Mouse (Mus musculus): ENCODE results near the gene Fgf3. TPM values are rescaled to one million over a fixed set of nuclear protein-coding genes. Genes with fewer than 3 reads are reported as not detected.

Gene Fgf3
- polyA plus RNA-seq (2012; ENCODE audit: insufficient read depth, insufficient read length, missing spikeins): not detected in 2 replicates

DNA sequence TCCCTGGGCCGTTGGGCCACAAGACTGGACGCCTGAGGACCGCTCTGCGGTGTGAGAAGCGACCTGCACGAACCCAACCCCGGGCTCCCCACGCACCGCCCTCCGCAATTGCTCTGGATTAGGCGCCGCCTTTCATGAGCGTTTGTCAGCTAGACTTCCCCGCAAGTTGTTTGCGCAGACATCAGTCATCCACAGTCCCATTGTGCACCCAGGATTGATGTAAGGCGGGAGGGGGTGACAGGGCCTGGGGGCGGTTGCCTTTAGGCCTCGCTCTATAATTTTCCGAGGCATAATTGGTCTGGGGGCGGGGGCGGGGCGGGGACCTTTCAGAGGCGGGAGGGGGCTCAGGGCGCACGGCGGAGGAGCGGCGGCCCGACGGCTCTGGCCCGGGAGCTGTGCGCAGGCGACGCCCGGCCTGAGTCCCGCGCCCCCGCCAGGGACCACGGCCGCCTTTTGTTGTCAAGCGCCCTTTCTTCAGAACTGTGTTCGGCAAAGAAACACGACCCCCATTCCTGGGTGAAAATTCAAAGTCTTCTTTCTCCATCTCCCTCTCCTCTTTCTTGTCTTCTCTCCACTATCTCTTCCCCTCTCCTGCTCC is at the start of gene Fgf3:
Fgf3 (plus strand) TSS at position 193 of the 598 bp plus-strand sequence.
- H3K4me1 ChIP-seq (ENCODE audit: control insufficient read depth, insufficient read depth, insufficient read length, low read length): no peaks in the 10 kb centered on the region
- H3K27ac ChIP-seq (replicated peaks; ENCODE audit: low read depth, low read length): no peak within 1 kb of the TSS
- peak within 1 kb of the TSS; percentile 22; the same call in 1 of the 2 replicates for H3K4me3 ChIP-seq (ENCODE audit: insufficient read depth, low read depth, low read length)

DNA sequence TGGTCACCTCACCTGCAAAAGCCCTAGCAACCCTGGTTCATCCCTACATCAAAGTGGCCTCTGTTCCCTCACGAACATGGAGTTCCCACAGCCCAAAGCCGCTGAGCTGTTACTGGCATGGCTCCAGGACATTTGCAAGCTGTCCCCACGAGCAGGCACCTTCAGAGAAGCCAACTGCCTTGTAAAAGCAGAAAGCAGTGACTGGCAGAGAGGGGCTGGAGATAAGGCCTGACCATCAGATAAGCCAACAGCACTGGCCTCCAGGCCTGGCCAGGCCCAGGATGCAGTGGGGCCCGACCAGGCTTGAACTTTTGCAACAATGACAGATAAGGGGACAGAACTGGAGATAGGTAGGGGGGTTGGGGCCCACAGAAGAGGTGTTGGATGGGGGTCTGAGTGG is 49.3 kb upstream of the Fgf3 start:
- no peak overlapping the region for H3K27ac ChIP-seq (replicated peaks; ENCODE audit: low read depth, low read length)
- H3K4me3 ChIP-seq (ENCODE audit: insufficient read depth, low read depth, low read length): no peak overlapping the region
- no peaks in the 10 kb centered on the region for H3K4me1 ChIP-seq (ENCODE audit: control insufficient read depth, insufficient read depth, insufficient read length, low read length)

DNA sequence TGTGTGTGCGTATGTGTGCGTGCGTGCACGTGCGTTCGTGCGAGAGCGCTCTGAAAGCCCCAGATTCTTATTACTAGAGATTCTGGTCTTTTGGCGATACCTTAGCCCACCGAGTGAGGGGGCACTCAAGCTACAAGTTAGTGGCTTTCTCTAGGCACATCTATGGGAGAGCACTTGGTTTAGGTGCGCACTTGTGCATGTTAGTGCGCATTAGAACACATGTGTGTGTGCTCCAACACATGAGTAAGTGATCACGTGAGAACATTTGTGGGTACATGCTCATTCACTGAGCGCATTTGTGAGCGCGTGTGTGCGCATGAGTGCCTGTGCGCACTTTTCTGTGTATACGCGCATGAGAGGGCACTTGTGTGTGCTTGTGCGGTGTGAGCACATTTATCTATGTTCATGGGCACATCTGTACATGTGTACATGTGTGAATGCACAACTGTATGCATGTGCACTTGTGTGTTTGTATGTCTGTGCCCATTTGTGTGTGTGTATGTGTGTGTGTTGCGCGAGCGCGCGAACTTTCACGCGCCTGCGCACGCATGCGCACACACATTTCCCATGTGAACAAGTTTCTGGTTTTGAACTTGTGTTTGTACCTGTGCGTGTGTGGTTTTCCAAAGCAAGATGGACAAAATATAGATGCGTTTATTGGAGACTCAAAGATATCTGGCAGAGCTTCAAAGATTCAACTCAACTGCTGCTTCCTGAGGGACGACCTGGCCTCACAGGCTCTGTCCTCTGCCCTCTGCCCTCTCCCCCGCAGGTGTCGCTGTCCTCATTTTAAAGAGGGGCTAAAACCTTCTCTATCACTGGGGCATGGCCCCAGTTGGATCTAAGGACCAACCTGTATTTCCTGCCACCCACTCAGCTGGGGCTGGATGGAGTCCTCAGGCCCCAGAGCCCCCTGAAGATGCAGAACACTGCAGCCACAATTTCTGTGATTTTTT is 48.0 kb upstream of the Fgf3 start:
- H3K27ac ChIP-seq (replicated peaks; ENCODE audit: low read depth, low read length): no peak overlapping the region
- H3K4me3 ChIP-seq (ENCODE audit: insufficient read depth, low read depth, low read length): no peak overlapping the region
- no peaks in the 10 kb centered on the region for H3K4me1 ChIP-seq (ENCODE audit: control insufficient read depth, insufficient read depth, insufficient read length, low read length)

DNA sequence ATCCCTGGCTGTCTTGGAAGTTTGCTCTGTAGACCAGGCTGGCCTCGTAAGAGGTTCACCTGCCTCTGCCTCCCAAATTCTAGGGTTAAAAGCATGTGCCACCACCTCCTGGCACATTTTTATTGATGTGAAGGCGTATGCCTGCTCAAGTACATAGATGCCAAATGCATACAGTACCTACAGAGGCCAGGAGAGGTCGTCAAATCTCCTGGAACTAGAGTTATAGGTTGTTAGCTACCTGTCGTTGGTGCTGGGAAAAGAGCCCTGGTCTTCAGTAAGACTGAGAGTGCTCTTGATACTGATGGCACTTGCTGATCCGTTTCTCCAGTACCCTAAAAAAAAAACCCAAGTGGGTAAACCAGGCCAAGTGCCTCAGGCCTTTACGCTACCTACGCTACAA is 46.5 kb upstream of the Fgf3 start:
- H3K4me3 ChIP-seq (ENCODE audit: insufficient read depth, low read depth, low read length): no peak overlapping the region
- no peak overlapping the region for H3K27ac ChIP-seq (replicated peaks; ENCODE audit: low read depth, low read length)
- H3K4me1 ChIP-seq (ENCODE audit: control insufficient read depth, insufficient read depth, insufficient read length, low read length): no peaks in the 10 kb centered on the region

DNA sequence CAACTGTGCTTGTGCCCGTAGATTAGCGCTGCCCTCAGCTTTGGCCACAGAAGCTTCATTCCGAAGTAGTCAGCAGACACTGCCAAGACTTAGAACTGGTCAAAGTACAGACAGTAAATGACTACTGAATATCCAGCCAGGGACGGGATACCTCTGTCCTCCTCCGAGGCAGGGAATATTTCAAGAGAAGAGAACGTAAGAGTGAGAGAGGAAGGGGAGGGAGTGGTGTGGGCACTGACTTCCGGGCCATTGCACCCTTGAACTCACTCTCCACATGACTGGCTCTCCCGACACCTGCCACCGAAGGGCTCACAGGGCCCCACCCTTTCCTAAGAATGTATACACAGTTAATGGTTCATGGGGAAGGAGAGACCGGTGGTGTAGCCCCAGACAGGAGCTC is 44.6 kb upstream of the Fgf3 start:
- no peak overlapping the region for H3K27ac ChIP-seq (replicated peaks; ENCODE audit: low read depth, low read length)

DNA sequence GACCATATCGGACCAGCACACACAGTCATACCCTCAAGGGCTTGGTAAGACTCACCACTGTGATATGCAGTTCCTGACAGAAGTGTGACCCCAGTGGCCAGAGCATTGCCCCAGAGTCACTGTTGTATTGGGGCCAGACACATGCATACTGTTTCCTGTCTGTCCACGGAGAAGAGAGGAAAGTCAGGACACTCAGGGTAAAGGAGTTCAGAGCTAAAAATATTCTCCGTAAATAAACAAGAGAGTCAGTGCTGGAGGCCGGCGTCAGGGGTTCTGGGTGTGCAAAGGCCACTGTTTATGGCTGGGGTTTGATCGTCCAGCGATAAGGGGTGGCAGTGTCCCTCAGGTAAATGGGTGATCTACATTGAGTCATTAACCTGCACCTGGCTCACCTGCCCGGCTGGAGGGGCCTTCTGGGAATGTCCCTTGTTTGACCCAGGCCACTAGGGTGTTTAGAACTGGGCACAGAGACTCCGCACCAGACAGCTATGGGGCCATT is 41.9 kb upstream of the Fgf3 start:
- Histone ChIP-seq H3K4me1 (ENCODE audit: control insufficient read depth, insufficient read depth, insufficient read length, low read length) (no peaks in the 10 kb centered on the region), H3K4me3 (ENCODE audit: insufficient read depth, low read depth, low read length) (no peak overlapping the region), H3K27ac (replicated peaks; ENCODE audit: low read depth, low read length) (no peak overlapping the region)

More for the DNA sequence above, 44.6 kb upstream of the Fgf3 start:
- H3K4me1 ChIP-seq (ENCODE audit: control insufficient read depth, insufficient read depth, insufficient read length, low read length): no peaks in the 10 kb centered on the region
- no peak overlapping the region for H3K4me3 ChIP-seq (ENCODE audit: insufficient read depth, low read depth, low read length)

DNA sequence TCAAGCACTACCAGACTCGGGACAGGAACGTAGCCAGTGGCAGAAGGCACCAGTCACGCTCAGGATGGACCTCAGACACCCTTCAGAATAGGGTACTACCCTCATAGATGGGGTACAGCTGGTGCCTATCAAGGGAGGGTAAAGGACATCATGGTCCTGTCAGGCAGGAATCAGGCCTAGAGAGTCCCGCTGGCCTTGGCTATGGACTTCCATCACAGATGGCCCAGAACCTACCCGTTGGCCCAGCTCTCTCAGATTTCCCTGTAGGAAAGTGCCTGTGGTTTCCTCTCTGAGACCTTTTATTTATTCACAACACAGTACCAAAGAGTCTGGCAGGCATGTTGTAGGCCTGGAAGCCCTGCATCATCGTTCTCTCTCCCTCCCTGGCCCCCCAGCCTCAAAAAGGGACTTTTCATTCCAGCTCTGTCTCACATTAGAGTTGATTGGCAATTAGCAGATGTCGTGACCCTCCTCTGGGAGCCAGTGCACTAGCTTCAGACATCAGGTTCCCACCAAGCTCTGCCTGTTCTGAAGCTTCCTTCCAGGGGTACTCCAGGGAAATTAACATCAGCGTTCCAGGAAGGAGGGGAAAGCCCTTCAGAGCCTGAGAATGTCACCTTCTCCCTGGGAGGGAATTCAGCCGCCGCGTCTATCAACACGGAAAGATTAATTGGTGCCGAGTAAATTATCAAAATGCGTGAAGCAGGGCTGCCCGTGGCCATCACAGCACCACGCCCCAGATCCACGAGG is 40.7 kb upstream of the Fgf3 start:
- Histone ChIP-seq H3K27ac (replicated peaks; ENCODE audit: low read depth, low read length) (no peak overlapping the region), H3K4me1 (ENCODE audit: control insufficient read depth, insufficient read depth, insufficient read length, low read length) (no peaks in the 10 kb centered on the region), H3K4me3 (ENCODE audit: insufficient read depth, low read depth, low read length) (no peak overlapping the region)

DNA sequence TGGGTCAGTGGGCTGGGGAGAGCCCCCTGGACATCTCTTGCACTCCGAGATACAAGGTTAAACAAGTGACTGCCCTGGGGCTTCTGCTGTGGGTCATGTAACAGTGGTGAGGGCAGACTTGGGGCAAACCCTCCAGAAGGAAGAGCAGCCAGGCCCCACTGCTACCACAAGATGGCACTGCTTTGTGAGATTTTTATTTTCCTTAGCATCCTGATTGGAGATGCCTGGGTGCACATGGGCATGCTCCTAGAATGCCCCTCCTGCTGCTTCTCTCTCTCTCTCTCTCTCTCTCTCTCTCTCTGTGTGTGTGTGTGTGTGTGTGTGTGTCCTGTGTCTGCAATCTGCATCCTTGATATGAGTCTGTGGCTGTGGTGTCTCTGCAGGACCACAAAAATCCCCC is 39.4 kb upstream of the Fgf3 start:
- Histone ChIP-seq H3K4me1 (ENCODE audit: control insufficient read depth, insufficient read depth, insufficient read length, low read length) (no peaks in the 10 kb centered on the region), H3K4me3 (ENCODE audit: insufficient read depth, low read depth, low read length) (no peak overlapping the region), H3K27ac (replicated peaks; ENCODE audit: low read depth, low read length) (no peak overlapping the region)

DNA sequence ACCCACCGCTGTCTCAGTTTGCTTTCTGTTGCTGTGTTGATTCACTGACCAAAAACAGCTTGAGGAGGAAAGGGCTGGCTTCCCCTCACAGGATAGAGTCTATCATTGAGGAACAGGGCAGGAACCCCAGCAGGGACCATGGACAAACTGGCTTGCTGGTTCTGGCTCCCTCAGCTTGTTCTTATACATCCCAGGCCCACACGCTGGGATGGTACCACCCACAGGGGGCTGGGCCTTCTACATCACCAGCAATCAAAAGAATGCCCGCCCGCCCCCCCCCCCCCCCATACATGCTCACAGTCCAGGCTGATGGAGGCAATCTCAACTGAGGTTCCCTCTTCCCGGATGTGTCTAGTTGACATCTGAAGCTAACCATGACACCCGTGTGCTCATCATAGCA is 30.8 kb upstream of the Fgf3 start:
- Histone ChIP-seq H3K4me1 (ENCODE audit: control insufficient read depth, insufficient read depth, insufficient read length, low read length) (no peaks in the 10 kb centered on the region), H3K4me3 (ENCODE audit: insufficient read depth, low read depth, low read length) (no peak overlapping the region), H3K27ac (replicated peaks; ENCODE audit: low read depth, low read length) (no peak overlapping the region)

DNA sequence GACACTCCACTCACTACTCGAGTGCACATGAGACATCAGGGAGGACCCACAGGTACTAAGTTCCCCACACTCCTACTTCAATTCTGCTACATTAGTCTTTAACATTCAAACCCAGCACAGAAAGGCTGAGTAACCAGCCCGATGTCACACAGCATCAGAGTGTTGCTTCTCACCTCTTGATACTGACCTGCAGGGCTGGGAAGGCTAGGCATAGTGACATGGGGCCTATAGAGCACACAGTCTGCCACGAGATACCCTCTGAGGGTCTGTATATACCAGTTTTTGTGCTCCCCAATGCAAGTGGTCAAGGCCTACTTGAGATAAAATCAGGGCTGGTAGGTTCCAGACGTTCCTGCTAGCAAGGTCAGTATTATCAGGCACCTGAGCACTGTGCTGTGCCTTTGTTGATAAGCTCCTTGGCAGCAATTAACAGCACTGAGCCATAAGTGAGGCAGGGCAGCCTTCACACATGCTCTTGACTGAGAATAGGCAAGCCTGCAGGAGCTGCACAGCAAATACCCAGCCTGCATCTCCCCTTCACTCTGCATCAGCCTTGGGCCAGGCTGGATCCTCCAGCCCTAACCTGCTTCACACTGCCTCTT is 29.8 kb upstream of the Fgf3 start:
- no peak overlapping the region for H3K27ac ChIP-seq (replicated peaks; ENCODE audit: low read depth, low read length)
- no peak overlapping the region for H3K4me3 ChIP-seq (ENCODE audit: insufficient read depth, low read depth, low read length)
- H3K4me1 ChIP-seq (ENCODE audit: control insufficient read depth, insufficient read depth, insufficient read length, low read length): no peaks in the 10 kb centered on the region

DNA sequence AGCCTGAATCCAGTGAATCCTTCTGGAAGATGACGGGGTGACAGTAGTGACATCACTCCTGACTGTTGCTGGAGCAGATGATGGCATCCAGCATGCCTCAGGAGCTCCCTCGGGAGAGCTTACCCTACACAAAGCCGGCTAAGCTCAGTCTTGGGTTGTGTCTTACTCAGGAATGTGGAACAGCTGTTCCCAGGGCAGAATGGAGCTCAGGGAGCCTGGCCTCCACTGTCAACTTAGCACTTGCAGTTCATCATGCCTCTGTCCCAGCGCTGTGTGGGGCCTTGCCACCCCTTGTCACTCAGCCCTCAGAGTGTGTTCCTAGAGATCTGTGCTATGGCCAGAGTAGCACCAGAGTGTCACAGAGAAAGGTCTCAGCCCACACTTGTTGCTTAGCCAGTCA is 26.4 kb upstream of the Fgf3 start:
- no peak overlapping the region for H3K27ac ChIP-seq (replicated peaks; ENCODE audit: low read depth, low read length)
- H3K4me1 ChIP-seq (ENCODE audit: control insufficient read depth, insufficient read depth, insufficient read length, low read length): no peaks in the 10 kb centered on the region
- H3K4me3 ChIP-seq (ENCODE audit: insufficient read depth, low read depth, low read length): no peak overlapping the region

DNA sequence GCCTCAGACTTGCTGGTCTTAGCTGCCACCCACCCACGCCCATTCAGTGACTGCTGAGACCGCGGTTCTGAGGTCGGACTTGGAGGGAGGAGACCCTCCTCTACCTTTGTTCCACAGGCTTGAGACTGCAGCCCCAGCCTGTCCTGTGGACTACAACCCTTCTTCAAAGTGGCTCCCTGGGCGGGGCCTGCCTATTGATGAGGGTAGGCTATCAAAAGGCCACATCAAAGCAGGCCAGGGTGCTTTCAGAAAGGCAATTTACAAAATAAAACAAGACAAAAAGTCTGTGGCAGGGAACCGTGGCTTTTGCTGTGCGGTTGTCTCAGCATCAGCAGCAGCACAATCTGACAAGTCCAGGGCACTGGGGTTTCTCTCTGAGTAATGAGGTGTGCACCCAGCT is 16.0 kb upstream of the Fgf3 start:
- Histone ChIP-seq H3K27ac (replicated peaks; ENCODE audit: low read depth, low read length) (no peak overlapping the region), H3K4me1 (ENCODE audit: control insufficient read depth, insufficient read depth, insufficient read length, low read length) (no peaks in the 10 kb centered on the region), H3K4me3 (ENCODE audit: insufficient read depth, low read depth, low read length) (no peak overlapping the region)

DNA sequence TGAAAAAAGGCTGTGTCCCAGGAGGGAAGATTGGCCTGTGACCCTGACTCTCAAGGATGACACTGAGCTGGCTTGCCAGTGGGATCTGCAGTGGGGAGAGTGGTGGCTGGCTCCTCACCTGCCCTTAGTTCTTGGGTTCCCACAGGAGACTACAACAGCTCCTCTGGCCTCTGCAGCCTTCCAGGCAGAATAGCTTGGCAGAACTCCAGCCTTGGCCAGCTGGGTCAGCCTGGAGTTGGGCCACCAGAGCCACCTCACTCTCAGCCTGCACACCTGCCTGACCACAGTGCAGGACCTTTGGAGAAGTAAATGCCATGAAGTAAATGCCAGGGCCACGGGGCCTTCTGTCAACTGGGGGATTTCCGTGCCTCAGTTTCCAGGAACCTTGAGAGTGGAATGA is 13.9 kb upstream of the Fgf3 start:
- Histone ChIP-seq H3K4me3 (ENCODE audit: insufficient read depth, low read depth, low read length) (no peak overlapping the region), H3K4me1 (ENCODE audit: control insufficient read depth, insufficient read depth, insufficient read length, low read length) (no peaks in the 10 kb centered on the region), H3K27ac (replicated peaks; ENCODE audit: low read depth, low read length) (no peak overlapping the region)

DNA sequence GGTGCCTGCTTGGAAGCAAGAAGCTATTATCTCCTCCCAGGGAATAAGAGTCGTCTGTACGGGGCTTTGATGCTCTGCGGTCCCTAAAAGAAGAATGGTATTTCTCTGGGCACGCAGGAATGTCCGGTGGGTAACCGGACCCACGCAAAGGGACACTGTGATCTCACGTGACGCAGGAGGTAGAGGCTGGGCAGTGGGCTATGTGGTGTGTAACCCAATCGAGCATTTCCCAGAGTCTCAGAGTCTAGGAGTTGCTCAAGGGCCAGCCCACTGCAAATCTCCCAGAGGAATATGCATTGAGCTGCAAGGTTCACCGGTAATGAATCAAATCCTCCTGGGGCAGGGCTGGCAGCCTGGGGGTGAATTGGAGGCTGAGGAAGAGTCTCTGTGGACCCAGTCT is 9.5 kb upstream of the Fgf3 start:
- H3K4me3 ChIP-seq (ENCODE audit: insufficient read depth, low read depth, low read length): no peak overlapping the region
- no peak overlapping the region for H3K27ac ChIP-seq (replicated peaks; ENCODE audit: low read depth, low read length)
- H3K4me1 ChIP-seq (ENCODE audit: control insufficient read depth, insufficient read depth, insufficient read length, low read length): no peaks in the 10 kb centered on the region

Measured in brown adipose tissue, adult 24 weeks (tissue).